Mouse (Mus musculus): ENCODE measurements around the gene Cyp1b1. TPM values are rescaled to one million over a fixed set of nuclear protein-coding genes. Genes with fewer than 3 reads are reported as not detected.

The Cyp1b1 gene
- polyA plus RNA-seq, 1 experiment from 2014 or later, result 4.8 TPM

GRCm38 (mm10) chr17:79745051-79745731, 30.3 kb upstream of the Cyp1b1 start:
- Histone ChIP-seq H3K27me3 (ENCODE audit: control insufficient read depth, insufficient read depth, low read depth, low read length) (no peaks in the 10 kb centered on the region), H3K4me2 (ENCODE audit: low read length) (no peak overlapping the region), H3K27ac (ENCODE audit: low read length) (no peak overlapping the region), H3K9me3 (replicated peaks; ENCODE audit: control insufficient read depth, low read length, poor library complexity, severe bottlenecking) (no peaks in the 10 kb centered on the region; the same call in 1 of the 2 replicates), H3K9ac (ENCODE audit: low read depth, low read length) (no peak overlapping the region), H3K4me1 (ENCODE audit: control insufficient read depth, insufficient read depth, low read length) (no peaks in the 10 kb centered on the region), H3K4me3 (ENCODE audit: low read depth, low read length) (no peak overlapping the region), H3K36me3 (ENCODE audit: control insufficient read depth, insufficient read depth, low read length) (no peaks in the 10 kb centered on the region)
- 69% methylated on average over 13 of the region's 13 CpGs for WGBS
- no peak for ATAC-seq

- Histone ChIP-seq H3K27me3 (ENCODE audit: control insufficient read depth, insufficient read depth, low read depth, low read length) (no peaks in the 10 kb centered on the region), H3K9me3 (replicated peaks; ENCODE audit: control insufficient read depth, low read length, poor library complexity, severe bottlenecking) (no peaks in the 10 kb centered on the region; the same call in 1 of the 2 replicates), H3K27ac (ENCODE audit: low read length) (no peak overlapping the region), H3K36me3 (ENCODE audit: control insufficient read depth, insufficient read depth, low read length) (no peaks in the 10 kb centered on the region), H3K4me1 (ENCODE audit: control insufficient read depth, insufficient read depth, low read length) (no peaks in the 10 kb centered on the region), H3K4me3 (ENCODE audit: low read depth, low read length) (no peak overlapping the region), H3K4me2 (ENCODE audit: low read length) (no peak overlapping the region), H3K9ac (ENCODE audit: low read depth, low read length) (no peak overlapping the region)
- 100% methylated on average over 1 of the region's 1 CpGs for WGBS
- no peak for ATAC-seq
Measured at GRCm38 (mm10) chr17:79743507-79743906, 28.6 kb upstream of the Cyp1b1 start.

DNA sequence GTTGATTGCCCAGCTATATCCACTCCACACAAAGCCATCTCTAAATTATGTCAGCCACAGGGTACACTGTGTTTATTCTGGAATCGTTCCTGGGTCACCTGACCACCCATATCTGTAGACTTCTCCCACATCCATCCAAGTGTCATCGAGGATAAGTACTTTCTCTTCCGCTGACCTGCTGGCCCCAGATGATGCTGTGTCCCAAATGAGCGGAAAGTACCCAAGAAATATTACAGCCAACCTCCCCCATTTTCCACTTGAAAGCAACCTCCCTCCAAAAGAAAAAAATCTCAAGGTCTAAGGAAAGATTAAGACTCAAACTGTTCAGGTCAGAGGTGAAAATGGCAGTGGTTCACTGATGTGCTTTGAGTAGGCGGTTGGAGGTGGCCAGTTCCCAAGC, 27.8 kb upstream of the Cyp1b1 start:
- 85% methylated on average over 5 of the region's 5 CpGs for WGBS
- no peak overlapping the region for H3K27ac ChIP-seq (ENCODE audit: low read length)
- H3K27me3 ChIP-seq (ENCODE audit: control insufficient read depth, insufficient read depth, low read depth, low read length), result no peaks in the 10 kb centered on the region
- ATAC-seq, result no peak
- no peak overlapping the region for H3K4me3 ChIP-seq (ENCODE audit: low read depth, low read length)
- no peaks in the 10 kb centered on the region for H3K36me3 ChIP-seq (ENCODE audit: control insufficient read depth, insufficient read depth, low read length)
- H3K4me2 ChIP-seq (ENCODE audit: low read length), result no peak overlapping the region
- H3K4me1 ChIP-seq (ENCODE audit: control insufficient read depth, insufficient read depth, low read length), result no peaks in the 10 kb centered on the region
- H3K9me3 ChIP-seq (replicated peaks; ENCODE audit: control insufficient read depth, low read length, poor library complexity, severe bottlenecking), result no peaks in the 10 kb centered on the region; the same call in 1 of the 2 replicates
- no peak overlapping the region for H3K9ac ChIP-seq (ENCODE audit: low read depth, low read length)

DNA sequence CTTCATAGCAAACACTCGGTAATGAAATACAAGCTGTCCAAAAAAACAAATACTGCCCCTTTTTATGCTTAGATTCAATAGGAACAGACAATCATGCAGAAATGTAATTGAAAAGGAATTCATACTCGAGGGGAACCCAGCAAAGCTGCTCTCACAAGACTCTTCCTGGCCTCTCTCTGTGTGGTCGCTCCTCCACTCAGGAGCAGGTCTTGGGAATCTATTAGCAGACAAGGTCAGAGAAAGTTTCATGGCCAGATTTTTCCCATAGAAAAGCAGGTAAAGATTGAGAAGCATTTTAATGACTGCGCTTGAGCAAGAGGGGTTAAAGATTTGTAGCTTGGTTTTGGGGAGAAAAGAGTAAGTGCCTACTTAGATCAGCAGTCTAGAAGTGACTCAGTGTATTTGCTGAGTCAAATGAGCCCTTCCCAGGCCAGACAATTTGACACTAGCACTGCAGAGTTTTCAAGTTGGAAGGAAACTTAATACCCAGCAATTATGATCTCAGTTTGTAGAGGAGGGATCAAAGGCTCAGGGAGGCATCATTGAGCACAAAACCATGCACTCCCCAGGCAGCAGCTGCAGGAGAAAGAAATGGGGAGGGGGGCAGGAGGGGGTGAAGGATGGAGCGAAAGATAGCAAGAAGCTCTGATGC, 24.1 kb upstream of the Cyp1b1 start:
- no peaks in the 10 kb centered on the region for H3K36me3 ChIP-seq (ENCODE audit: control insufficient read depth, insufficient read depth, low read length)
- no peak overlapping the region for H3K4me2 ChIP-seq (ENCODE audit: low read length)
- H3K27me3 ChIP-seq (ENCODE audit: control insufficient read depth, insufficient read depth, low read depth, low read length), result no peaks in the 10 kb centered on the region
- no peaks in the 10 kb centered on the region for H3K9me3 ChIP-seq (replicated peaks; ENCODE audit: control insufficient read depth, low read length, poor library complexity, severe bottlenecking)
- no peaks in the 10 kb centered on the region for H3K4me1 ChIP-seq (ENCODE audit: control insufficient read depth, insufficient read depth, low read length)
- H3K9ac ChIP-seq (ENCODE audit: low read depth, low read length), result no peak overlapping the region
- 63% methylated on average over 5 of the region's 5 CpGs for WGBS
- ATAC-seq, result no peak
- no peak overlapping the region for H3K27ac ChIP-seq (ENCODE audit: low read length)
- H3K4me3 ChIP-seq (ENCODE audit: low read depth, low read length), result no peak overlapping the region

- Histone ChIP-seq H3K27ac (ENCODE audit: low read length) (no peak overlapping the region), H3K4me1 (ENCODE audit: control insufficient read depth, insufficient read depth, low read length) (no peaks in the 10 kb centered on the region), H3K4me2 (ENCODE audit: low read length) (no peak overlapping the region), H3K4me3 (ENCODE audit: low read depth, low read length) (no peak overlapping the region), H3K9ac (ENCODE audit: low read depth, low read length) (no peak overlapping the region), H3K36me3 (ENCODE audit: control insufficient read depth, insufficient read depth, low read length) (no peaks in the 10 kb centered on the region), H3K9me3 (replicated peaks; ENCODE audit: control insufficient read depth, low read length, poor library complexity, severe bottlenecking) (no peaks in the 10 kb centered on the region), H3K27me3 (ENCODE audit: control insufficient read depth, insufficient read depth, low read depth, low read length) (no peaks in the 10 kb centered on the region)
- ATAC-seq, result no peak
- 82% methylated on average over 3 of the region's 3 CpGs for WGBS
Measured at GRCm38 (mm10) chr17:79737598-79737997, 22.7 kb upstream of the Cyp1b1 start.

GRCm38 (mm10) chr17:79733039-79733438, 18.2 kb upstream of the Cyp1b1 start:
- Histone ChIP-seq H3K27me3 (ENCODE audit: control insufficient read depth, insufficient read depth, low read depth, low read length) (no peaks in the 10 kb centered on the region), H3K9me3 (replicated peaks; ENCODE audit: control insufficient read depth, low read length, poor library complexity, severe bottlenecking) (no peaks in the 10 kb centered on the region), H3K9ac (ENCODE audit: low read depth, low read length) (no peak overlapping the region), H3K4me2 (ENCODE audit: low read length) (no peak overlapping the region), H3K36me3 (ENCODE audit: control insufficient read depth, insufficient read depth, low read length) (no peaks in the 10 kb centered on the region), H3K4me1 (ENCODE audit: control insufficient read depth, insufficient read depth, low read length) (peaks cover 6% of the 10 kb centered on the region; the same call in 1 of the 2 replicates), H3K4me3 (ENCODE audit: low read depth, low read length) (no peak overlapping the region), H3K27ac (ENCODE audit: low read length) (no peak overlapping the region)
- 31% methylated on average over 4 of the region's 4 CpGs for WGBS
- no peak for ATAC-seq

DNA sequence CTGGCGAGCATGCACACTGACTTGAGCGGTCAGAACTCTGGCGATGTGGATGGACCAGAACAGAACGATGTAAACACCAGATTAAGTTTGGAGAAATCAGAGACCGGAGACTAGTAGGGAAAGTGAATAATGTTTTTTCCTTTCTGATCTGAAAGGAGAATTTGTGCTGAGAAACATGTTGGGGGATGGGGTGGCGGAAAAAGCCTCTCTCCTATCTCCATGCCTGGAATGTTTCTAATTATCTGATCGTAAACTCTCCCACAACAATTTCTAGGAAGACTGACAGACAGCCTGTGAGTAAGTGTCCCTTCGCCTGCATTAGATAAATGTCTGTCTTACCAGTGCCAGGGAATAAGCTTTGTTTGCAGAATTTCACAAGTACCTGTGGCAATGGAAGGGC, 16.1 kb upstream of the Cyp1b1 start:
- 82% methylated on average over 8 of the region's 8 CpGs for WGBS

DNA sequence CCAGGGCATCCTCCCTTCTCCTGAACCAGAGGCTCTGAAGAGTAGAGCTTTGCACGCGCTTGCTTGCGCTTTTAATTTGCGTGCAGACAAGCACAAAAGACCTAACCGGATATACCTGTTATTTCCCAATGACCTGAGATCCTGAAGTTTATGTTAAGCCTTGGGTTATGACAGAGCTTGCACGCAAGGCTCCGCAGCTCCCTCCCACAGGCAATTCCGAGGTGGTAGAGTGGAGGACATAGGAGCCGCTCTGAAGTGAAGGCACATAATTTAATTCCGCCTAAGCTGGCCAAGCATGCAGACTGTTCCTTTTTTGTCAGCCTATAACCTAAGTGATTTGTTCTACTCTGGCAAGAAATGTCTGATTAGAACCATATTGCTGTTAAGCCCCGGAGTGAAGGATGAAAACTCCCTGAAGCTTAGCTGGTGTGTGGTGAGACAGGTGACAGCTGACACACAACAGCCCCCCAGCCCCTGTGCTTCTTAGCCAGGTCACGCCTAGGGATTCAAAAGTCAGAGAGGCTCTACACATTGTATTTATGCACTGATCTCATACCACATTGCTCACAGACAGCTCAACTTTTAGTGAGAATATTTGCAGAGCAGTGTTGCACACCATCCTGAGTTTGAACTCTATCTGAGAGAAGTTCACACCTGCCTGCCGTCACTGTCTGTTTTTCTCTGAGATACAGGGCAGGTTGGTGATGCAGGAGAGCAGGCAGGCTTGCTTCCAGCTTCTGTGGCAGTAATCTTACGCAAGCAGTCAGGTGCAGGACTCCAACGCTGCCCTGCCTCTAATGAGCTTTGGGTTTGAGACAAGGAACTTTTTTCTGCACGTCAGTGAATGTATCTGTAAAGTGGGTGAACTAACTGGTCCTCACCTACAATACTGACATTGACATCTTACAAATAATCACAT, 14.0 kb upstream of the Cyp1b1 start:
- no peaks in the 10 kb centered on the region for H3K36me3 ChIP-seq (ENCODE audit: control insufficient read depth, insufficient read depth, low read length)
- H3K4me3 ChIP-seq (ENCODE audit: low read depth, low read length), result peak overlapping the region; percentile 11; the same call in 1 of the 2 replicates
- H3K4me1 ChIP-seq (ENCODE audit: control insufficient read depth, insufficient read depth, low read length), result peaks cover 6% of the 10 kb centered on the region; the same call in 1 of the 2 replicates
- no peak overlapping the region for H3K27ac ChIP-seq (ENCODE audit: low read length)
- peak overlapping the region; percentile 17; the same call in 1 of the 2 replicates for H3K9ac ChIP-seq (ENCODE audit: low read depth, low read length)
- no peaks in the 10 kb centered on the region for H3K27me3 ChIP-seq (ENCODE audit: control insufficient read depth, insufficient read depth, low read depth, low read length)
- H3K4me2 ChIP-seq (ENCODE audit: low read length), result peak overlapping the region; percentile 45
- ATAC-seq, result peak; percentile 39; the same call in 1 of the 2 replicates
- H3K9me3 ChIP-seq (replicated peaks; ENCODE audit: control insufficient read depth, low read length, poor library complexity, severe bottlenecking), result no peaks in the 10 kb centered on the region
- 31% methylated on average over 16 of the region's 16 CpGs for WGBS

More for the DNA sequence above, 16.1 kb upstream of the Cyp1b1 start:
- no peak overlapping the region for H3K9ac ChIP-seq (ENCODE audit: low read depth, low read length)
- ATAC-seq, result no peak
- H3K4me1 ChIP-seq (ENCODE audit: control insufficient read depth, insufficient read depth, low read length), result peaks cover 6% of the 10 kb centered on the region; the same call in 1 of the 2 replicates
- H3K36me3 ChIP-seq (ENCODE audit: control insufficient read depth, insufficient read depth, low read length), result no peaks in the 10 kb centered on the region
- no peak overlapping the region for H3K4me3 ChIP-seq (ENCODE audit: low read depth, low read length)
- H3K27me3 ChIP-seq (ENCODE audit: control insufficient read depth, insufficient read depth, low read depth, low read length), result no peaks in the 10 kb centered on the region
- H3K4me2 ChIP-seq (ENCODE audit: low read length), result no peak overlapping the region
- no peaks in the 10 kb centered on the region for H3K9me3 ChIP-seq (replicated peaks; ENCODE audit: control insufficient read depth, low read length, poor library complexity, severe bottlenecking)
- H3K27ac ChIP-seq (ENCODE audit: low read length), result no peak overlapping the region
